Mouse (Mus musculus) cerebellum, adult 11-12 months (tissue): Measurements from ENCODE around the gene Smdt1.
"Not testable (repeated sequence)": the region's sequence is repeated elsewhere in the genome, so short reads cannot be mapped to it uniquely, and the experiment has no call there.

Experiments
- DNase-seq: peaks from one replicate; pipeline ENCODE4 v3.0.0; 2022

Gene Smdt1

GRCm38 (mm10) chr15:82372446-82372845 is 33.7 kb downstream of the Smdt1 start:
- DNase-seq: no peak

GRCm38 (mm10) chr15:82372991-82373390 is 34.2 kb downstream of the Smdt1 start:
- no peak for DNase-seq

GRCm38 (mm10) chr15:82374437-82374836 is 35.7 kb downstream of the Smdt1 start:
- no peak for DNase-seq

- no peak for DNase-seq
These were observed 37.1 kb downstream of the Smdt1 start for GRCm38 (mm10) chr15:82375855-82376254.

GRCm38 (mm10) chr15:82376393-82377138 is 37.8 kb downstream of the Smdt1 start:
- peak; percentile 39 for DNase-seq

- DNase-seq: no peak
These were observed 38.9 kb downstream of the Smdt1 start for GRCm38 (mm10) chr15:82377701-82378100.

GRCm38 (mm10) chr15:82378261-82379180 is 39.8 kb downstream of the Smdt1 start:
- DNase-seq: no peak

- DNase-seq: no peak
These were observed 40.7 kb downstream of the Smdt1 start for GRCm38 (mm10) chr15:82379511-82379870.

- DNase-seq: peak; percentile 76
These were observed 41.3 kb downstream of the Smdt1 start, which contains the start of gene Cyp2d22 for GRCm38 (mm10) chr15:82379871-82380713. TSS of gene Cyp2d22 (minus strand) at chr15:82380260.

- no peak for DNase-seq
These were observed 41.9 kb downstream of the Smdt1 start for GRCm38 (mm10) chr15:82380714-82381062.

- DNase-seq: no peak
These were observed 43.7 kb downstream of the Smdt1 start for GRCm38 (mm10) chr15:82382441-82382840.

- DNase-seq: no peak
These were observed 47.0 kb downstream of the Smdt1 start for GRCm38 (mm10) chr15:82385729-82386128.

GRCm38 (mm10) chr15:82389916-82390315 is 51.2 kb downstream of the Smdt1 start:
- not testable (repeated sequence) for DNase-seq

GRCm38 (mm10) chr15:82393922-82394321 is 55.2 kb downstream of the Smdt1 start, which contains the start of gene Cyp2d11:
TSS of gene Cyp2d11 (minus strand) at chr15:82394022.
- DNase-seq: not testable (repeated sequence)

GRCm38 (mm10) chr15:82395955-82396354 is 57.2 kb downstream of the Smdt1 start:
- DNase-seq: not testable (repeated sequence)
